Mouse (Mus musculus): ENCODE data around the gene Cttn. TPM values are rescaled to one million over a fixed set of nuclear protein-coding genes. Genes with fewer than 3 reads are reported as not detected.

Cttn gene
- 33.7 and 34.1 TPM in 2 replicates for polyA plus RNA-seq (2015; fragmentation: Nextera tagmentation; extraction: Ambion mirVana)

GRCm38 (mm10) chr7:144470545-144471059, at the start of gene Cttn:
Cttn (minus strand) TSS chr7:144471009.
- Histone ChIP-seq H3K4me1 (ENCODE audit: control insufficient read depth, low read depth, low read length) (peaks cover 16% of the 10 kb centered on the region), H3K4me3 (ENCODE audit: low read depth, low read length) (peak within 1 kb of the TSS; percentile 85), H3K9ac (ENCODE audit: low read depth, low read length) (peak within 1 kb of the TSS; percentile 86), H3K36me3 (ENCODE audit: control insufficient read depth, insufficient read depth) (no peaks in the 10 kb centered on the region; the same call in 1 of the 2 replicates), H3K4me2 (ENCODE audit: low read depth, low read length) (peak within 1 kb of the TSS; percentile 88), H3K9me3 (replicated peaks; ENCODE audit: control insufficient read depth, low read length) (no peaks in the 10 kb centered on the region), H3K27me3 (ENCODE audit: control insufficient read depth, insufficient read depth, low read depth, low read length) (no peaks in the 10 kb centered on the region), H3K27ac (ENCODE audit: low read length) (peak within 1 kb of the TSS; percentile 70)
- ATAC-seq (ENCODE audit: low read depth) = peak; percentile 92
- WGBS (ENCODE audit: insufficient replicate concordance) = 4% methylated on average over 30 of the region's 30 CpGs

GRCm38 (mm10) chr7:144519852-144520251, 49.0 kb upstream of the Cttn start:
- WGBS (ENCODE audit: insufficient replicate concordance) = 87% methylated on average over 5 of the region's 5 CpGs
- Histone ChIP-seq H3K4me2 (ENCODE audit: low read depth, low read length) (no peak overlapping the region), H3K27me3 (ENCODE audit: control insufficient read depth, insufficient read depth, low read depth, low read length) (no peaks in the 10 kb centered on the region), H3K27ac (ENCODE audit: low read length) (no peak overlapping the region), H3K9ac (ENCODE audit: low read depth, low read length) (no peak overlapping the region), H3K9me3 (replicated peaks; ENCODE audit: control insufficient read depth, low read length) (no peaks in the 10 kb centered on the region), H3K4me1 (ENCODE audit: control insufficient read depth, low read depth, low read length) (peaks cover 23% of the 10 kb centered on the region), H3K36me3 (ENCODE audit: control insufficient read depth, insufficient read depth) (peaks cover 7% of the 10 kb centered on the region; the same call in 1 of the 2 replicates), H3K4me3 (ENCODE audit: low read depth, low read length) (no peak overlapping the region)
- no peak for ATAC-seq (ENCODE audit: low read depth)

- 71% methylated on average over 5 of the region's 5 CpGs for WGBS (ENCODE audit: insufficient replicate concordance)
- H3K27me3 ChIP-seq (ENCODE audit: control insufficient read depth, insufficient read depth, low read depth, low read length) = no peaks in the 10 kb centered on the region
- H3K4me3 ChIP-seq (ENCODE audit: low read depth, low read length) = no peak overlapping the region
- no peak for ATAC-seq (ENCODE audit: low read depth)
- H3K36me3 ChIP-seq (ENCODE audit: control insufficient read depth, insufficient read depth) = peaks cover 12% of the 10 kb centered on the region
- H3K27ac ChIP-seq (ENCODE audit: low read length) = no peak overlapping the region
- no peaks in the 10 kb centered on the region for H3K9me3 ChIP-seq (replicated peaks; ENCODE audit: control insufficient read depth, low read length)
- no peaks in the 10 kb centered on the region for H3K4me1 ChIP-seq (ENCODE audit: control insufficient read depth, low read depth, low read length)
- no peak overlapping the region for H3K9ac ChIP-seq (ENCODE audit: low read depth, low read length)
- no peak overlapping the region for H3K4me2 ChIP-seq (ENCODE audit: low read depth, low read length)
These were observed 45.9 kb upstream of the Cttn start for GRCm38 (mm10) chr7:144516711-144517110.

- H3K27me3 ChIP-seq (ENCODE audit: control insufficient read depth, insufficient read depth, low read depth, low read length) = no peaks in the 10 kb centered on the region
- peaks cover 9% of the 10 kb centered on the region for H3K36me3 ChIP-seq (ENCODE audit: control insufficient read depth, insufficient read depth)
- ATAC-seq (ENCODE audit: low read depth) = no peak
These were observed 38.3 kb upstream of the Cttn start for GRCm38 (mm10) chr7:144509090-144509489.

GRCm38 (mm10) chr7:144506807-144507206, 36.0 kb upstream of the Cttn start:
- 33% methylated on average over 1 of the region's 1 CpGs for WGBS (ENCODE audit: insufficient replicate concordance)

More at GRCm38 (mm10) chr7:144509090-144509489, 38.3 kb upstream of the Cttn start:
- no peak overlapping the region for H3K9ac ChIP-seq (ENCODE audit: low read depth, low read length)
- H3K4me3 ChIP-seq (ENCODE audit: low read depth, low read length) = no peak overlapping the region
- H3K9me3 ChIP-seq (replicated peaks; ENCODE audit: control insufficient read depth, low read length) = no peaks in the 10 kb centered on the region
- H3K4me2 ChIP-seq (ENCODE audit: low read depth, low read length) = no peak overlapping the region
- H3K27ac ChIP-seq (ENCODE audit: low read length) = no peak overlapping the region
- H3K4me1 ChIP-seq (ENCODE audit: control insufficient read depth, low read depth, low read length) = peaks cover 3% of the 10 kb centered on the region; the same call in 1 of the 2 replicates
- 76% methylated on average over 4 of the region's 4 CpGs for WGBS (ENCODE audit: insufficient replicate concordance)

GRCm38 (mm10) chr7:144503959-144504358, 33.1 kb upstream of the Cttn start:
- Histone ChIP-seq H3K27me3 (ENCODE audit: control insufficient read depth, insufficient read depth, low read depth, low read length) (no peaks in the 10 kb centered on the region), H3K4me2 (ENCODE audit: low read depth, low read length) (no peak overlapping the region), H3K27ac (ENCODE audit: low read length) (no peak overlapping the region), H3K9me3 (replicated peaks; ENCODE audit: control insufficient read depth, low read length) (no peaks in the 10 kb centered on the region), H3K36me3 (ENCODE audit: control insufficient read depth, insufficient read depth) (peaks cover 6% of the 10 kb centered on the region), H3K4me1 (ENCODE audit: control insufficient read depth, low read depth, low read length) (peaks cover 3% of the 10 kb centered on the region; the same call in 1 of the 2 replicates), H3K9ac (ENCODE audit: low read depth, low read length) (no peak overlapping the region), H3K4me3 (ENCODE audit: low read depth, low read length) (no peak overlapping the region)
- WGBS (ENCODE audit: insufficient replicate concordance) = 83% methylated on average over 4 of the region's 4 CpGs
- ATAC-seq (ENCODE audit: low read depth) = no peak

More at GRCm38 (mm10) chr7:144506807-144507206, 36.0 kb upstream of the Cttn start:
- Histone ChIP-seq H3K36me3 (ENCODE audit: control insufficient read depth, insufficient read depth) (peaks cover 8% of the 10 kb centered on the region), H3K9ac (ENCODE audit: low read depth, low read length) (no peak overlapping the region), H3K9me3 (replicated peaks; ENCODE audit: control insufficient read depth, low read length) (no peaks in the 10 kb centered on the region), H3K27ac (ENCODE audit: low read length) (no peak overlapping the region), H3K4me2 (ENCODE audit: low read depth, low read length) (no peak overlapping the region), H3K4me3 (ENCODE audit: low read depth, low read length) (no peak overlapping the region), H3K4me1 (ENCODE audit: control insufficient read depth, low read depth, low read length) (peaks cover 3% of the 10 kb centered on the region; the same call in 1 of the 2 replicates), H3K27me3 (ENCODE audit: control insufficient read depth, insufficient read depth, low read depth, low read length) (no peaks in the 10 kb centered on the region)
- ATAC-seq (ENCODE audit: low read depth) = no peak

- Histone ChIP-seq H3K4me2 (ENCODE audit: low read depth, low read length) (no peak overlapping the region), H3K27ac (ENCODE audit: low read length) (peak overlapping the region; percentile 58), H3K9me3 (replicated peaks; ENCODE audit: control insufficient read depth, low read length) (no peaks in the 10 kb centered on the region), H3K4me3 (ENCODE audit: low read depth, low read length) (no peak overlapping the region), H3K27me3 (ENCODE audit: control insufficient read depth, insufficient read depth, low read depth, low read length) (no peaks in the 10 kb centered on the region), H3K9ac (ENCODE audit: low read depth, low read length) (no peak overlapping the region), H3K4me1 (ENCODE audit: control insufficient read depth, low read depth, low read length) (peaks cover 32% of the 10 kb centered on the region), H3K36me3 (ENCODE audit: control insufficient read depth, insufficient read depth) (peaks cover 6% of the 10 kb centered on the region; the same call in 1 of the 2 replicates)
- ATAC-seq (ENCODE audit: low read depth) = peak; percentile 70
- 17% methylated on average over 1 of the region's 1 CpGs for WGBS (ENCODE audit: insufficient replicate concordance)
These were observed 22.1 kb upstream of the Cttn start for GRCm38 (mm10) chr7:144492931-144493330.

- no peaks in the 10 kb centered on the region for H3K9me3 ChIP-seq (replicated peaks; ENCODE audit: control insufficient read depth, low read length)
- WGBS (ENCODE audit: insufficient replicate concordance) = 50% methylated on average over 8 of the region's 8 CpGs
- no peak overlapping the region for H3K27ac ChIP-seq (ENCODE audit: low read length)
- peaks cover 32% of the 10 kb centered on the region for H3K4me1 ChIP-seq (ENCODE audit: control insufficient read depth, low read depth, low read length)
- H3K9ac ChIP-seq (ENCODE audit: low read depth, low read length) = no peak overlapping the region
- H3K27me3 ChIP-seq (ENCODE audit: control insufficient read depth, insufficient read depth, low read depth, low read length) = no peaks in the 10 kb centered on the region
- H3K36me3 ChIP-seq (ENCODE audit: control insufficient read depth, insufficient read depth) = peaks cover 9% of the 10 kb centered on the region
- no peak overlapping the region for H3K4me2 ChIP-seq (ENCODE audit: low read depth, low read length)
- H3K4me3 ChIP-seq (ENCODE audit: low read depth, low read length) = no peak overlapping the region
- ATAC-seq (ENCODE audit: low read depth) = no peak
These were observed 19.5 kb upstream of the Cttn start for GRCm38 (mm10) chr7:144490201-144490873.

Measured in liver, embryonic 16.5 days (tissue).